Mouse (Mus musculus) heart, adult 2 months (tissue): ENCODE data around the gene Map3k5.

Experiments
- CTCF ChIP-seq: fragments of 200-600 bp; IDR thresholded peaks from 2 replicates; pipeline ENCODE4 v1.8.1; 2022; ENCODE audit warnings: antibody characterized with exemption, mild to moderate bottlenecking, moderate library complexity
- EP300 ChIP-seq: fragments of 200-500 bp; IDR thresholded peaks from 2 replicates; pipeline ENCODE4 v1.6.1; 2011; ENCODE audit warnings: low read depth, low read length, control low read depth; ENCODE audit not compliant: insufficient read depth
- POLR2A ChIP-seq: fragments of 200-500 bp; IDR thresholded peaks from 2 replicates; pipeline ENCODE4 v1.6.1; 2011; ENCODE audit warnings: mild to moderate bottlenecking, low read depth, low read length, control low read depth; ENCODE audit not compliant: insufficient read depth

- no peak for TF ChIP-seq CTCF
- TF ChIP-seq EP300 = no peak
- no peak for TF ChIP-seq POLR2A
These were observed 84.5 kb downstream of the Map3k5 start for GRCm38 (mm10) chr10:20018806-20019205.
